Mouse (Mus musculus) forebrain, embryonic 13.5 days (tissue): Measurements from ENCODE around the gene Taar3. TPM values are rescaled to one million over a fixed set of nuclear protein-coding genes. Genes with fewer than 3 reads are reported as not detected.

ENCODE experiments used
- polyA plus RNA-seq: library from polyadenylated mRNA; unstranded; fragments of >200 nt; fragmentation: Nextera tagmentation; extraction: Ambion mirVana; gene quantifications from 2 replicates; pipeline ENCODE4 v1.2.1, GENCODE M21; 2015

The Taar3 gene
- polyA plus RNA-seq, 1 experiment from 2014 or later: not detected

Other genes with a start within 250 kb of the Taar3 start
- 142 and 148 TPM in 2 replicates for gene Rps12, start 162.3 kb upstream of the Taar3 start, polyA plus RNA-seq
- gene Slc18b1, start 152.6 kb upstream of the Taar3 start, polyA plus RNA-seq: 15.9 and 16.7 TPM in 2 replicates
- not detected in 2 replicates for gene Vnn3, start 98.1 kb upstream of the Taar3 start, polyA plus RNA-seq
- 0.14 TPM in 1 of 2 replicates, not detected in the other for gene Vnn1, start 54.9 kb upstream of the Taar3 start, polyA plus RNA-seq
- not detected in 2 replicates for gene Taar1, start 29.2 kb upstream of the Taar3 start, polyA plus RNA-seq
- not detected in 2 replicates for gene Taar2, start 11.0 kb upstream of the Taar3 start, polyA plus RNA-seq
- gene Taar4, start 10.9 kb downstream of the Taar3 start, polyA plus RNA-seq: not detected in 2 replicates
- not detected in 2 replicates for gene Taar5, start 21.1 kb downstream of the Taar3 start, polyA plus RNA-seq
- not detected in 2 replicates for gene Taar6, start 36.1 kb downstream of the Taar3 start, polyA plus RNA-seq
- not detected in 2 replicates for gene Taar7a, start 43.9 kb downstream of the Taar3 start, polyA plus RNA-seq
- not detected in 2 replicates for gene Taar7b, start 50.4 kb downstream of the Taar3 start, polyA plus RNA-seq
- gene Taar7d, start 77.7 kb downstream of the Taar3 start, polyA plus RNA-seq: not detected in 2 replicates
- gene Taar7e, start 88.1 kb downstream of the Taar3 start, polyA plus RNA-seq: not detected in 2 replicates
- gene Taar7f, start 100.0 kb downstream of the Taar3 start, polyA plus RNA-seq: not detected in 2 replicates
- not detected in 2 replicates for gene Taar8a, start 126.9 kb downstream of the Taar3 start, polyA plus RNA-seq
- not detected in 2 replicates for gene Taar8b, start 142.7 kb downstream of the Taar3 start, polyA plus RNA-seq
- not detected in 2 replicates for gene Taar8c, start 152.4 kb downstream of the Taar3 start, polyA plus RNA-seq
- gene Taar9, start 160.0 kb downstream of the Taar3 start, polyA plus RNA-seq: not detected in 2 replicates
- gene Stx7, start 199.7 kb downstream of the Taar3 start, polyA plus RNA-seq: 179 TPM in 2 replicates